Mouse (Mus musculus) midbrain, embryonic 16.5 days (tissue): ENCODE results near the gene Fsd1l. TPM values are rescaled to one million over a fixed set of nuclear protein-coding genes. Genes with fewer than 3 reads are reported as not detected.

Experiments
- ATAC-seq: fragments of 200-750 bp; cut with Nextera tagmentation; 2 replicates; pipeline ENCODE4 v1.8.0; 2017; ENCODE audit warnings: moderate TSS enrichment
- H3K27ac ChIP-seq: fragments of 300-500 bp; sonication (generic); 2 replicates; pipeline ENCODE4 v1.5.1; 2014; ENCODE audit warnings: mild to moderate bottlenecking, low read length, mixed read lengths
- H3K27me3 ChIP-seq: fragments of 300-500 bp; sonication (generic); 2 replicates; pipeline ENCODE4 v1.6.1; 2014; ENCODE audit warnings: low read depth, low read length, mixed read lengths; ENCODE audit not compliant: control insufficient read depth, insufficient read depth
- H3K36me3 ChIP-seq: fragments of 300-500 bp; sonication (generic); 2 replicates; pipeline ENCODE4 v1.6.1; 2014; ENCODE audit warnings: mild to moderate bottlenecking, low read length, moderate library complexity, mixed read lengths; ENCODE audit not compliant: control insufficient read depth, insufficient read depth
- H3K4me1 ChIP-seq: fragments of 300-500 bp; sonication (generic); 2 replicates; pipeline ENCODE4 v1.6.1; 2014; ENCODE audit warnings: mild to moderate bottlenecking, low read length, mixed read lengths; ENCODE audit not compliant: control insufficient read depth, insufficient read depth
- H3K4me2 ChIP-seq: fragments of 300-500 bp; sonication (generic); 2 replicates; pipeline ENCODE4 v1.6.1; 2014; ENCODE audit warnings: mild to moderate bottlenecking, low read length, mixed read lengths
- H3K4me3 ChIP-seq: fragments of 300-500 bp; sonication (generic); 2 replicates; pipeline ENCODE4 v1.5.1; 2014; ENCODE audit warnings: low read depth, mild to moderate bottlenecking, low read length, moderate library complexity, mixed read lengths
- H3K9ac ChIP-seq: fragments of 300-500 bp; sonication (generic); 2 replicates; pipeline ENCODE4 v1.6.1; 2014; ENCODE audit warnings: low read depth, low read length, mixed read lengths
- H3K9me3 ChIP-seq: fragments of 300-500 bp; sonication (generic); replicated peaks from 2 replicates; pipeline ENCODE4 v1.6.1; 2014; ENCODE audit warnings: mild to moderate bottlenecking, low read length, mixed read lengths; ENCODE audit not compliant: control insufficient read depth, poor library complexity, severe bottlenecking
- WGBS: fragments of 180-500 bp; shearing (Covaris S2); extraction: QIAGEN DNeasy Blood & Tissue Kit; methylation state at CpG from one replicate; pipeline ENCODE4 v1.1.7; 2014; 5-methylcytosine and 5-hydroxymethylcytosine counted together
- polyA plus RNA-seq: library from polyadenylated mRNA; unstranded; fragments of >200 nt; fragmentation: Nextera tagmentation; extraction: Ambion mirVana; gene quantifications from 2 replicates; pipeline ENCODE4 v1.2.1, GENCODE M21; 2015

Fsd1l gene
- 35.9 and 39.8 TPM in 2 replicates for polyA plus RNA-seq

GRCm38 (mm10) chr4:53631316-53632010 lies at the start of gene Fsd1l:
TSS of gene Fsd1l (plus strand) at chr4:53631471.
- no peaks in the 10 kb centered on the region for H3K9me3 ChIP-seq
- under 1% methylated on average over 72 of the region's 88 CpGs for WGBS
- H3K36me3 ChIP-seq, result no peaks in the 10 kb centered on the region
- peak within 1 kb of the TSS; percentile 86 for H3K4me3 ChIP-seq
- peak; percentile 92 for ATAC-seq
- peaks cover 38% of the 10 kb centered on the region for H3K4me1 ChIP-seq
- no peaks in the 10 kb centered on the region for H3K27me3 ChIP-seq
- peak within 1 kb of the TSS; percentile 76 for H3K4me2 ChIP-seq
- peak within 1 kb of the TSS; percentile 88 for H3K9ac ChIP-seq
- peak within 1 kb of the TSS; percentile 96 for H3K27ac ChIP-seq

GRCm38 (mm10) chr4:53587676-53588075 lies 43.6 kb upstream of the Fsd1l start:
- no peak for ATAC-seq
- H3K27ac ChIP-seq, result no peak overlapping the region
- no peak overlapping the region for H3K4me2 ChIP-seq
- no peaks in the 10 kb centered on the region for H3K27me3 ChIP-seq
- H3K4me1 ChIP-seq, result no peaks in the 10 kb centered on the region
- H3K9me3 ChIP-seq, result no peaks in the 10 kb centered on the region
- H3K4me3 ChIP-seq, result no peak overlapping the region
- no peak overlapping the region for H3K9ac ChIP-seq
- no peaks in the 10 kb centered on the region for H3K36me3 ChIP-seq

GRCm38 (mm10) chr4:53588936-53589335 lies 42.3 kb upstream of the Fsd1l start:
- H3K27me3 ChIP-seq, result no peaks in the 10 kb centered on the region
- no peak overlapping the region for H3K9ac ChIP-seq
- no peak overlapping the region for H3K4me2 ChIP-seq
- no peak overlapping the region for H3K4me3 ChIP-seq
- no peaks in the 10 kb centered on the region for H3K9me3 ChIP-seq
- no peak for ATAC-seq
- H3K27ac ChIP-seq, result no peak overlapping the region
- no peaks in the 10 kb centered on the region for H3K36me3 ChIP-seq
- 0 out of 2 replicates have a peak, but pooled peaks cover 1% of the 10 kb centered on the region for H3K4me1 ChIP-seq
- WGBS, result 91% methylated on average over 1 of the region's 1 CpGs

- WGBS, result 83% methylated on average over 4 of the region's 4 CpGs
Observed at GRCm38 (mm10) chr4:53589466-53589865, 41.8 kb upstream of the Fsd1l start.

GRCm38 (mm10) chr4:53590163-53590562 lies 41.1 kb upstream of the Fsd1l start:
- ATAC-seq, result no peak
- Histone ChIP-seq H3K27me3 (no peaks in the 10 kb centered on the region), H3K9ac (no peak overlapping the region), H3K4me1 (0 out of 2 replicates have a peak, but pooled peaks cover 3% of the 10 kb centered on the region), H3K27ac (no peak overlapping the region), H3K4me3 (no peak overlapping the region), H3K9me3 (no peaks in the 10 kb centered on the region), H3K36me3 (no peaks in the 10 kb centered on the region), H3K4me2 (no peak overlapping the region)
- WGBS, result 67% methylated on average over 4 of the region's 4 CpGs

More at GRCm38 (mm10) chr4:53589466-53589865, 41.8 kb upstream of the Fsd1l start:
- Histone ChIP-seq H3K27me3 (no peaks in the 10 kb centered on the region), H3K36me3 (no peaks in the 10 kb centered on the region), H3K4me3 (no peak overlapping the region), H3K9me3 (no peaks in the 10 kb centered on the region), H3K27ac (no peak overlapping the region), H3K4me2 (no peak overlapping the region), H3K9ac (no peak overlapping the region), H3K4me1 (0 out of 2 replicates have a peak, but pooled peaks cover 3% of the 10 kb centered on the region)
- ATAC-seq, result no peak

- Histone ChIP-seq H3K9me3 (no peaks in the 10 kb centered on the region), H3K4me1 (0 out of 2 replicates have a peak, but pooled peaks cover 3% of the 10 kb centered on the region), H3K27me3 (no peaks in the 10 kb centered on the region), H3K4me2 (no peak overlapping the region), H3K27ac (no peak overlapping the region), H3K4me3 (no peak overlapping the region), H3K36me3 (no peaks in the 10 kb centered on the region), H3K9ac (no peak overlapping the region)
- WGBS, result 95% methylated on average over 7 of the region's 7 CpGs
- no peak for ATAC-seq
Observed at GRCm38 (mm10) chr4:53590691-53591447, 40.4 kb upstream of the Fsd1l start.

- Histone ChIP-seq H3K9ac (no peak overlapping the region), H3K36me3 (no peaks in the 10 kb centered on the region), H3K27me3 (no peaks in the 10 kb centered on the region), H3K27ac (0 out of 2 replicates have a peak overlapping the region, but pooled peaks have one; percentile 33), H3K9me3 (no peaks in the 10 kb centered on the region), H3K4me3 (no peak overlapping the region), H3K4me1 (0 out of 2 replicates have a peak, but pooled peaks cover 3% of the 10 kb centered on the region), H3K4me2 (no peak overlapping the region)
- WGBS, result 75% methylated on average over 11 of the region's 11 CpGs
- no peak for ATAC-seq
Observed at GRCm38 (mm10) chr4:53591536-53591935, 39.7 kb upstream of the Fsd1l start.

GRCm38 (mm10) chr4:53591941-53592340 lies 39.3 kb upstream of the Fsd1l start:
- H3K27me3 ChIP-seq, result no peaks in the 10 kb centered on the region
- ATAC-seq, result no peak
- WGBS, result 70% methylated on average over 8 of the region's 8 CpGs
- no peak overlapping the region for H3K9ac ChIP-seq
- H3K4me1 ChIP-seq, result 0 out of 2 replicates have a peak, but pooled peaks cover 3% of the 10 kb centered on the region
- H3K9me3 ChIP-seq, result no peaks in the 10 kb centered on the region
- H3K4me3 ChIP-seq, result no peak overlapping the region
- no peak overlapping the region for H3K27ac ChIP-seq
- no peak overlapping the region for H3K4me2 ChIP-seq
- no peaks in the 10 kb centered on the region for H3K36me3 ChIP-seq

GRCm38 (mm10) chr4:53592386-53592785 lies 38.9 kb upstream of the Fsd1l start:
- Histone ChIP-seq H3K4me1 (0 out of 2 replicates have a peak, but pooled peaks cover 3% of the 10 kb centered on the region), H3K4me2 (no peak overlapping the region), H3K36me3 (no peaks in the 10 kb centered on the region), H3K9ac (no peak overlapping the region), H3K27me3 (no peaks in the 10 kb centered on the region), H3K9me3 (no peaks in the 10 kb centered on the region), H3K4me3 (no peak overlapping the region), H3K27ac (no peak overlapping the region)
- WGBS, result 83% methylated on average over 9 of the region's 9 CpGs
- ATAC-seq, result no peak
